Mouse (Mus musculus) heart, postnatal 0 days (tissue): ENCODE data around the gene Foxc2. TPM values are rescaled to one million over a fixed set of nuclear protein-coding genes. Genes with fewer than 3 reads are reported as not detected.

Source experiments
- ATAC-seq: fragments of 200-750 bp; cut with Nextera tagmentation; 2 replicates; pipeline ENCODE4 v1.8.0; 2017; ENCODE audit warnings: low read depth, moderate number of reproducible peaks, moderate library complexity; ENCODE audit not compliant: insufficient read depth
- DNase-seq: peaks from one replicate; pipeline ENCODE4 v3.0.0-alpha.2; 2016; ENCODE audit warnings: low spot score
- H3K27ac ChIP-seq: fragments of 300-500 bp; sonication (generic); 2 replicates; pipeline ENCODE4 v1.5.1; 2014; ENCODE audit warnings: low read depth, mild to moderate bottlenecking
- H3K27me3 ChIP-seq: fragments of 300-500 bp; sonication (generic); 2 replicates; pipeline ENCODE4 v1.6.1; 2014; ENCODE audit warnings: low read length, mixed read lengths; ENCODE audit not compliant: control insufficient read depth, insufficient read depth
- H3K36me3 ChIP-seq: fragments of 300-500 bp; sonication (generic); replicated peaks from 2 replicates; pipeline ENCODE4 v1.6.1; 2014; ENCODE audit warnings: low read length, mixed read lengths; ENCODE audit not compliant: control insufficient read depth, insufficient read depth
- H3K4me1 ChIP-seq: fragments of 300-500 bp; sonication (generic); 2 replicates; pipeline ENCODE4 v1.6.1; 2014; ENCODE audit warnings: antibody characterized with exemption; ENCODE audit not compliant: control insufficient read depth, insufficient read depth
- H3K4me2 ChIP-seq: fragments of 300-500 bp; sonication (generic); 2 replicates; pipeline ENCODE4 v1.6.1; 2014; ENCODE audit warnings: low read depth, mild to moderate bottlenecking, low read length, moderate library complexity
- H3K4me3 ChIP-seq: fragments of 300-500 bp; sonication (generic); 2 replicates; pipeline ENCODE4 v1.5.1; 2014; ENCODE audit warnings: low read depth, low read length
- H3K9ac ChIP-seq: fragments of 300-500 bp; sonication (generic); replicated peaks from 2 replicates; pipeline ENCODE4 v1.6.1; 2014; ENCODE audit warnings: low read depth, low read length, mixed read lengths
- H3K9me3 ChIP-seq: fragments of 300-500 bp; sonication (generic); replicated peaks from 2 replicates; pipeline ENCODE4 v1.6.1; 2016; ENCODE audit warnings: low read length; ENCODE audit not compliant: control insufficient read depth
- CTCF ChIP-seq: IDR thresholded peaks from 2 replicates; pipeline ENCODE4 v1.5.1; 2016; ENCODE audit warnings: antibody characterized with exemption, control low read depth, low read depth
- EP300 ChIP-seq: IDR thresholded peaks from 2 replicates; pipeline ENCODE4 v1.6.1; 2016; ENCODE audit warnings: antibody characterized with exemption, low read depth
- WGBS: fragments of 180-500 bp; shearing (Covaris S2); extraction: QIAGEN DNeasy Blood & Tissue Kit; methylation state at CpG from one replicate; pipeline ENCODE4 v1.1.7; 2014; 5-methylcytosine and 5-hydroxymethylcytosine counted together
- polyA plus RNA-seq: library from polyadenylated mRNA; unstranded; fragments of >200 nt; fragmentation: Nextera tagmentation; extraction: Ambion mirVana; gene quantifications from 2 replicates; pipeline ENCODE4 v1.2.1, GENCODE M21; 2015
- total RNA-seq: library from RNA; depleted of rRNA; stranded (reverse); fragments of >200 nt; gene quantifications from 2 replicates; pipeline ENCODE4 v1.2.3, GENCODE M21; 2014; ENCODE audit warnings: low replicate concordance

The Foxc2 gene
- total and polyA plus RNA-seq, 2 experiments from 2014 or later = 2.5 to 6.6 TPM

DNA sequence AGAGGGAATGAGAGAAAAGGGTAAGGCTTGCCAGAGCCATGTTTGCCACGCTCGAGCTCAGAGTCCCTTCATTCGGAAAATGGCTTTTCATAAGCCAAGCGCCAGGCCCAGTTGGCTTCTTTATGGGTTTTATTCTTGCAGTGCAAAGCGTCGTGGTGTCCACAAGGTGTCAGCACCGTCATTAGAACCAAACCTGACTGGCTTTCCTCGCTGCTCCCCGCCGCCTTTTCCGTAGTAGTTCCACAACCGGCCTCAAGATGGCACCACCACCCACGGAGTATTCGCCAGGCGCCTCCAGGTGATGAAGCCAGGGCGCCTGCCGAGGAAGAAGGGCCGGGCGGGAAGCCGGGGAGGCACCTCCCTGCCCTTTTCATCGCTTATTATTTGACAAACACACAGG is 2.7 kb upstream of the Foxc2 start:
- peak; percentile 28 for ATAC-seq
- H3K36me3 ChIP-seq = no peaks in the 10 kb centered on the region
- no peak overlapping the region for H3K4me3 ChIP-seq
- no peak overlapping the region for H3K27ac ChIP-seq
- no peak for TF ChIP-seq EP300
- TF ChIP-seq CTCF = peak; percentile 100
- under 1% methylated on average over 21 of the region's 21 CpGs for WGBS
- no peak overlapping the region for H3K9ac ChIP-seq
- no peaks in the 10 kb centered on the region for H3K9me3 ChIP-seq
- H3K4me2 ChIP-seq = no peak overlapping the region
- peaks cover 57% of the 10 kb centered on the region for H3K27me3 ChIP-seq
- peak; percentile 91 for DNase-seq
- no peaks in the 10 kb centered on the region for H3K4me1 ChIP-seq

DNA sequence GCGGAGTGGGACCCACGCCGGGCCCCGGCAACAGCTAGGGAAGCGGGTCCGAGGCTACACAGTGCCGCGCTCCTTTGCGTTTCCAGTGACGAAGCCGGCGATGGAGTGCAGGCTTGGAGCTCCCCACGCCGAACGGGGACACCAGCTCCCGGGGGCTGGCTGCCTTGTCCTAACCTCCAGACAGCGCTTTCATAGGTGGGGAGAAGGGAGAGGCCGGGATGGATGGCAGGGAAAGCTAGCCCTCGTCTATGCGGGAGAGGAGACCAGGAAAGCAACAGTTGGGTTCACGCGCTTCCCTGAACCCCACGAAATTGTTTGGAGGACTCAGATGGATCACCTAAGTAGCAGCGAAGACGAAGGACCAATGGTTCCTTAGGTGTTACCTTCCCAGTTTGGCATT is 835 bp upstream of the Foxc2 start:
- 7% methylated on average over 25 of the region's 25 CpGs for WGBS
- DNase-seq (no peak), ATAC-seq (no peak)
- peak overlapping the region; percentile 48 for H3K4me2 ChIP-seq
- H3K4me1 ChIP-seq = no peaks in the 10 kb centered on the region
- H3K27me3 ChIP-seq = peaks cover 75% of the 10 kb centered on the region
- no peaks in the 10 kb centered on the region for H3K36me3 ChIP-seq
- H3K4me3 ChIP-seq = peak overlapping the region; percentile 15
- no peaks in the 10 kb centered on the region for H3K9me3 ChIP-seq
- TF ChIP-seq EP300 (no peak), CTCF (no peak)
- H3K27ac ChIP-seq = no peak overlapping the region
- no peak overlapping the region for H3K9ac ChIP-seq

DNA sequence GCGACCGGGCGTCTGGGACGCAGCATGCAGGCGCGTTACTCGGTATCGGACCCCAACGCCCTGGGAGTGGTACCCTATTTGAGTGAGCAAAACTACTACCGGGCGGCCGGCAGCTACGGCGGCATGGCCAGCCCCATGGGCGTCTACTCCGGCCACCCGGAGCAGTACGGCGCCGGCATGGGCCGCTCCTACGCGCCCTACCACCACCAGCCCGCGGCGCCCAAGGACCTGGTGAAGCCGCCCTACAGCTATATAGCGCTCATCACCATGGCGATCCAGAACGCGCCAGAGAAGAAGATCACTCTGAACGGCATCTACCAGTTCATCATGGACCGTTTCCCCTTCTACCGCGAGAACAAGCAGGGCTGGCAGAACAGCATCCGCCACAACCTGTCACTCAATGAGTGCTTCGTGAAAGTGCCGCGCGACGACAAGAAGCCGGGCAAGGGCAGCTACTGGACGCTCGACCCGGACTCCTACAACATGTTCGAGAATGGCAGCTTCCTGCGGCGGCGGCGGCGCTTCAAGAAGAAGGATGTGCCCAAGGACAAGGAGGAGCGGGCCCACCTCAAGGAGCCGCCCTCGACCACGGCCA is 717 bp downstream of the Foxc2 start:
- Histone ChIP-seq H3K36me3 (no peaks in the 10 kb centered on the region), H3K27me3 (peaks cover 91% of the 10 kb centered on the region), H3K27ac (peak overlapping the region; percentile 82), H3K4me3 (peak overlapping the region; percentile 58), H3K9ac (peak overlapping the region; percentile 59), H3K4me1 (no peaks in the 10 kb centered on the region), H3K4me2 (peak overlapping the region; percentile 65), H3K9me3 (no peaks in the 10 kb centered on the region)
- peak; percentile 43; the same call in 1 of the 2 replicates for ATAC-seq
- TF ChIP-seq CTCF (no peak), EP300 (no peak)
- DNase-seq = no peak
- WGBS = under 1% methylated on average over 51 of the region's 55 CpGs

DNA sequence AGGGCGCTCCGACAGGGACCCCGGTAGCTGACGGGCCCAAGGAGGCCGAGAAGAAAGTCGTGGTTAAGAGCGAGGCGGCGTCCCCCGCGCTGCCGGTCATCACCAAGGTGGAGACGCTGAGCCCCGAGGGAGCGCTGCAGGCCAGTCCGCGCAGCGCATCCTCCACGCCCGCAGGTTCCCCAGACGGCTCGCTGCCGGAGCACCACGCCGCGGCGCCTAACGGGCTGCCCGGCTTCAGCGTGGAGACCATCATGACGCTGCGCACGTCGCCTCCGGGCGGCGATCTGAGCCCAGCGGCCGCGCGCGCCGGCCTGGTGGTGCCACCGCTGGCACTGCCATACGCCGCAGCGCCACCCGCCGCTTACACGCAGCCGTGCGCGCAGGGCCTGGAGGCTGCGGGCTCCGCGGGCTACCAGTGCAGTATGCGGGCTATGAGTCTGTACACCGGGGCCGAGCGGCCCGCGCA is 1.2 kb downstream of the Foxc2 start:
- under 1% methylated on average over 55 of the region's 62 CpGs for WGBS
- peaks cover 95% of the 10 kb centered on the region for H3K27me3 ChIP-seq
- H3K36me3 ChIP-seq = no peaks in the 10 kb centered on the region
- no peaks in the 10 kb centered on the region for H3K9me3 ChIP-seq
- TF ChIP-seq CTCF (no peak), EP300 (no peak)
- DNase-seq = no peak
- peak overlapping the region; percentile 46 for H3K9ac ChIP-seq
- ATAC-seq = no peak
- H3K4me1 ChIP-seq = no peaks in the 10 kb centered on the region
- peak overlapping the region; percentile 58 for H3K4me3 ChIP-seq
- peak overlapping the region; percentile 65 for H3K4me2 ChIP-seq
- peak overlapping the region; percentile 82 for H3K27ac ChIP-seq

DNA sequence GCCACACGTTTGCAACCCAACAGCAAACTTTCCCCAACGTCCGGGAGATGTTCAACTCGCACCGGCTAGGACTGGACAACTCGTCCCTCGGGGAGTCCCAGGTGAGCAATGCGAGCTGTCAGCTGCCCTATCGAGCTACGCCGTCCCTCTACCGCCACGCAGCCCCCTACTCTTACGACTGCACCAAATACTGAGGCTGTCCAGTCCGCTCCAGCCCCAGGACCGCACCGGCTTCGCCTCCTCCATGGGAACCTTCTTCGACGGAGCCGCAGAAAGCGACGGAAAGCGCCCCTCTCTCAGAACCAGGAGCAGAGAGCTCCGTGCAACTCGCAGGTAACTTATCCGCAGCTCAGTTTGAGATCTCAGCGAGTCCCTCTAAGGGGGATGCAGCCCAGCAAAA is 1.9 kb downstream of the Foxc2 start:
- 2% methylated on average over 28 of the region's 28 CpGs for WGBS
- Histone ChIP-seq H3K9ac (peak overlapping the region; percentile 46), H3K27me3 (peaks cover 95% of the 10 kb centered on the region), H3K9me3 (no peaks in the 10 kb centered on the region), H3K4me2 (peak overlapping the region; percentile 65), H3K4me1 (no peaks in the 10 kb centered on the region), H3K36me3 (no peaks in the 10 kb centered on the region), H3K4me3 (peak overlapping the region; percentile 58), H3K27ac (no peak overlapping the region)
- no peak for ATAC-seq
- TF ChIP-seq EP300 (no peak), CTCF (no peak)
- no peak for DNase-seq
